ENCODE assay signal across 26 mouse cellular contexts in the genomic region with DNA sequence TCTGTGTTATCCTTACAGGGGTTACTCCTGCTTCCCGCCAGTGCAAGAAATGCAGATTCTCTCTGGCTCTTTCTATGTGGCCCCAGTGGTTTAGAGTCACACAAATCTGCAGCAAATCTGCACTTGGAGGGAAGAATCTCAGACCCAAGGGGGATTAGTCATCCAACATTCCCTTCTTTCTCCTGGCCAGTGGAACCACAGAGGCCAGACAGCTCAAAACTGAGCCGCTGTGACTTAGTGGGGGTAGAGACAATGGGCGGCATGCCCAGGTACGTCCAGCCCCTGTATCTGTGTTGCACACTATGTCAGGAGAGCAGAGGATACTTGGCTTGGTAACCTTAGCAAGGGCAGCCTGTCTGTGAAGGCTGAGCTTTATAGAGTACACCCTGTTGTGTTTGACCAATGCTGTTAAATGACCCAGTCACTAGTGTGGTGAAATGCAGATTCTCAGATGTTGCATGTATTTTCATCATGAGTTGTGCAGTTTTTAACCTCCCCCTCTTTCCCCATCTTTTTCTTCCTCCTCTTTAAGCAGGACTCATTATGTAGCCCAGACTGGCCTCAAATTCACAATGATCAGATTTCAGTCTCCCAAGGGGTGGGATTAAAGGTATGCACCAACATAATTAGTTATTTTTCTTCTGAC.
DNase-seq lines count a peak whose midpoint lies in the region; ATAC-seq lines count a peak whose summit lies in the region.
"Had no signal": no experiment of that assay in that cellular context is flagged by ENCODE, and none has a peak within 500 bp of the region (broad histone marks: within the 10 kb centered on the region; RNA-seq: fewer than 3 reads in every experiment).

No protein-coding gene starts in this region.

- no peaks in the 10 kb centered on the region for H3K27me3 ChIP-seq in heart, embryonic 10.5 days (ENCODE audit: insufficient read depth, poor library complexity, severe bottlenecking)
- no peaks in the 10 kb centered on the region for H3K27me3 ChIP-seq in heart, embryonic 12.5 days (replicated peaks)
- no peaks in the 10 kb centered on the region for H3K27me3 ChIP-seq in forebrain, embryonic 11.5 days (ENCODE audit: control insufficient read depth, insufficient read depth, low read length)
- H3K27me3 ChIP-seq: heart, embryonic 13.5 days had no signal

- WGBS in heart, embryonic 10.5 days = 86% methylated on average over 4 of the region's 4 CpGs
- 83% methylated on average over 4 of the region's 4 CpGs for WGBS in heart, embryonic 12.5 days
- 86% methylated on average over 4 of the region's 4 CpGs for WGBS in forebrain, embryonic 11.5 days

- no peak overlapping the region for H3K9ac ChIP-seq in heart, embryonic 12.5 days
- no peak overlapping the region for H3K9ac ChIP-seq in forebrain, embryonic 11.5 days (ENCODE audit: low read length)
- H3K9ac ChIP-seq: forebrain, postnatal 0 days; heart, embryonic 13.5 days; hindbrain, embryonic 14.5 days had no signal

- H3K4me2 ChIP-seq in heart, embryonic 12.5 days = no peak overlapping the region
- no peak overlapping the region for H3K4me2 ChIP-seq in forebrain, embryonic 11.5 days (ENCODE audit: low read depth, low read length, severe bottlenecking)
- H3K4me2 ChIP-seq: heart, embryonic 13.5 days; hindbrain, embryonic 14.5 days had no signal

- H3K9me3 ChIP-seq in heart, embryonic 10.5 days = no peaks in the 10 kb centered on the region
- H3K9me3 ChIP-seq in heart, embryonic 12.5 days (replicated peaks) = no peaks in the 10 kb centered on the region
- no peaks in the 10 kb centered on the region for H3K9me3 ChIP-seq in forebrain, embryonic 11.5 days (ENCODE audit: control insufficient read depth, low read length)
- H3K9me3 ChIP-seq: forebrain, embryonic 10.5 days; heart, embryonic 13.5 days had no signal

- no peak overlapping the region for H3K27ac ChIP-seq in heart, embryonic 10.5 days
- H3K27ac ChIP-seq in heart, embryonic 12.5 days (ENCODE audit: poor library complexity, severe bottlenecking) = no peak overlapping the region
- H3K27ac ChIP-seq in forebrain, embryonic 11.5 days (ENCODE audit: low read depth, low read length) = no peak overlapping the region
- H3K27ac ChIP-seq: forebrain, embryonic 10.5 days; gastrocnemius, adult 2 months; heart, embryonic 13.5 days; hindbrain, embryonic 14.5 days; hindbrain, postnatal 0 days had no signal

- no peak for ATAC-seq in heart, embryonic 12.5 days (ENCODE audit: insufficient number of reproducible peaks, low FRiP score)
- no peak for ATAC-seq in erythroid progenitor cell, adult 5-6 weeks (replicated peaks; ENCODE audit: low FRiP score, poor library complexity, severe bottlenecking)
- ATAC-seq in forebrain, embryonic 11.5 days (replicated peaks; ENCODE audit: low FRiP score) = no peak
- ATAC-seq: forebrain, embryonic 14.5 days; forebrain, postnatal 0 days; hindbrain, postnatal 0 days; inflammation-experienced regulatory T-cells, adult 6 months had no signal

- H3K4me3 ChIP-seq in heart, embryonic 10.5 days = no peak overlapping the region
- H3K4me3 ChIP-seq in heart, embryonic 12.5 days = no peak overlapping the region
- no peak overlapping the region for H3K4me3 ChIP-seq in forebrain, embryonic 11.5 days (ENCODE audit: low read depth, low read length)
- H3K4me3 ChIP-seq: forebrain, embryonic 10.5 days; gastrocnemius, adult 2 months; heart, embryonic 13.5 days had no signal

- H3K4me1 ChIP-seq in heart, embryonic 10.5 days = no peaks in the 10 kb centered on the region
- no peaks in the 10 kb centered on the region for H3K4me1 ChIP-seq in heart, embryonic 12.5 days (replicated peaks)
- H3K4me1 ChIP-seq in forebrain, embryonic 11.5 days (replicated peaks; ENCODE audit: control insufficient read depth, insufficient read depth, low read length) = no peaks in the 10 kb centered on the region
- H3K4me1 ChIP-seq: forebrain, embryonic 10.5 days; heart, embryonic 13.5 days had no signal

- no peaks in the 10 kb centered on the region for H3K36me3 ChIP-seq in heart, embryonic 10.5 days
- H3K36me3 ChIP-seq in heart, embryonic 12.5 days = no peaks in the 10 kb centered on the region
- H3K36me3 ChIP-seq in forebrain, embryonic 11.5 days (ENCODE audit: control insufficient read depth, insufficient read depth, low read length) = no peaks in the 10 kb centered on the region
- H3K36me3 ChIP-seq: forebrain, embryonic 10.5 days; heart, embryonic 13.5 days had no signal

- peak; percentile 28 for DNase-seq in heart, embryonic 10.5 days (ENCODE audit: low spot score)
- peak; percentile 62 for DNase-seq in 3134 (ENCODE audit: extremely low read depth, insufficient read length, low spot score)
- DNase-seq in Muller cell, postnatal 12 days (ENCODE audit: inconsistent ontology term) = peak; percentile 21
- peak; percentile 49 for DNase-seq in fibroblast of lung, adult 2 months (ENCODE audit: low read depth)
- no peak for DNase-seq in ovary, adult 18-20 months (ENCODE audit: low spot score)
- no peak for DNase-seq in forebrain, embryonic 11.5 days (ENCODE audit: low spot score)
- DNase-seq: adrenal gland, adult 8-10 months; adrenal gland, postnatal 25 days; cerebellum, adult 11-12 months; cerebellum, adult 8-10 months; cerebellum, postnatal 14 days; forebrain, postnatal 0 days; gastrocnemius, adult 2 months; gastrocnemius, postnatal 14 days; heart, adult 11 months; heart, postnatal 14 days; heart, postnatal 4 days; kidney, adult 11 months had no signal

Comparison
In these comparisons a context has a peak if more than half of its experiments do, and no peak if none do; other contexts are left out.
1. DNase-seq: peak in heart, embryonic 10.5 days (single experiment), 3134 (single experiment), Muller cell, postnatal 12 days (single experiment) and fibroblast of lung, adult 2 months (single experiment); none in ovary, adult 18-20 months (single experiment) and forebrain, embryonic 11.5 days (single experiment).